Mouse (Mus musculus) left cerebral cortex, adult 18-20 months (tissue): ENCODE measurements around the gene Cacnb4. TPM values are rescaled to one million over a fixed set of nuclear protein-coding genes. Genes with fewer than 3 reads are reported as not detected.

Source experiments
- DNase-seq, 2 experiments: peaks; one replicate each; pipeline ENCODE4 v3.0.0; 2021 to 2022; ENCODE audit warnings: low spot score in 2 of 2, mixed read lengths in 1 of 2
- total RNA-seq, 2 experiments: library from RNA; stranded (reverse); gene quantifications; 2 replicates each; pipeline ENCODE4 v1.2.3; 2021

The Cacnb4 gene
- total RNA-seq, 2 experiments from 2014 or later, result 159 to 162 TPM

DNA sequence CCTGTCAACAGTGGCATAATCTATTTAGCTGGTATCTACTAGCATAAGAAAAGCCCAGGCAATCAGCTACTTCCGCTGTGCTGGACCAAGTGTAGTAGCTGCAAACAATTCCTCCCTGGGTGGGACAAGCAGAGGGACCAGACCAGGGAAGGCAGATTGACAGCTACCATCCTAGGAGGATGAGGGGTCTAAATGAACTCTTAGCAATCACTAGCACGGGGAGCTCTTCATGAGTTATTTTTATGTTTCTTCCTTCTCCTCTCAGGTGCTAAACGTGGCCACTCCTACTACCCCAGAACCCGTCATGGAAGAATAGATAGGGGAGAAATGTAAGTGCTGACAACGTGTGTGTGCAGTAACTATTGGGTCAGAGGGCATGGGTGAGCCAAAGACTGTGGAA, 105.8 kb downstream of the Cacnb4 start:
- no peak for DNase-seq

DNA sequence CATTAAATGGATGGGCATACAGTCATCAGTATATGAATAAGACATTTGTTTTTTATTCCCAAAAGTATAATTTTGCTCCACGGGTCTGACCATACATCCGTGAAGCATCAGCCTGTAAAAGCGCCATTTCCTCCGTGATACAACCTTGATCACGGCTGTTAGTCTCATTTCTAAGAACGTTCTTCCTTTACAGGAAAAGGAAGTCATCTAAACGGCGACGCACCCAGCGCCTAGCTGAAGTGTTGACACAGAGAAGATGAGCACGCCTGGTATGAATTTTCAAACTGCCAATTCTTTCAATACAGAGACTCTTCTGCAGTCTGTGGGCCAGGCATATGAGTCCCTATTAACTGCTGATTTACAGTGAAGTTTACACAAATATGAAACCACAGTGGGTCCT, 106.5 kb downstream of the Cacnb4 start:
- no peak for DNase-seq

DNA sequence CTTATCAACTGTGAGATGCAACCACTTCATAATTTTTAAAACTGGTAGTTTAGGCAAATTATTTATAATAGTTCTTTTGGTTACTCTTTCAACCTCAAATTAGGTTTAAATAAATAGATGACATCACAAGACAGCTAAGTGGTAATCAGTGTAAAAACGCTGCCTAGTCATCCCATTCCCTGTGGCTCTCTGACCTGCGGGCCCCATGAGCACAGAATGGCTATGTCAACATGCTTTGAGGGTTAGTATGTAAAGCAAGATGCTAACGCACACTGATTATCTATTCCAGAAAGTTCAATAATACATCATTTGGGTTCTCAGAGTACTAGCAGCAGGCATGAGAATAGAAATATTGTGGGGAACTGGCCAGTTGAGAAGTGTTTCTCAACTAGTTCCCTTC, 108.5 kb downstream of the Cacnb4 start:
- DNase-seq, result no peak

DNA sequence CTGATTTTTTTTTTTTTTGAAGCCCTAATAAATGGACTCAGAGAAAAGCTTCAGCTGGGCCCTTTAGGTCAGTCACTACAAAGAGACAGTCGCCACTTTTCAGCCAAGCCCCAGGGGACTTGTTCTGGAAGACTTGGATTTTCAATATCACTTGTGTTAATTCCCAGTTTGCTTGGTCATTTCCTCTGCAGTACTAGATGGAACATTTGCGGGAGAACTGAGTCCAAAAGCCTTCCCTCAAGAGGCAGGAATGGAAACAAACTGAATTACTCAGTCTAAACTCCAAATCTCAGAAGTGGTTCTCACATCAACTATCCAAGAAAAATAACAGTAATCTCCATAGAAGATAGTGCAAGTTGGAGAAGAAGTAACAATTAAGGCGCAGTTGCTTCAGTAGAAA, 109.2 kb downstream of the Cacnb4 start:
- DNase-seq, result no peak

DNA sequence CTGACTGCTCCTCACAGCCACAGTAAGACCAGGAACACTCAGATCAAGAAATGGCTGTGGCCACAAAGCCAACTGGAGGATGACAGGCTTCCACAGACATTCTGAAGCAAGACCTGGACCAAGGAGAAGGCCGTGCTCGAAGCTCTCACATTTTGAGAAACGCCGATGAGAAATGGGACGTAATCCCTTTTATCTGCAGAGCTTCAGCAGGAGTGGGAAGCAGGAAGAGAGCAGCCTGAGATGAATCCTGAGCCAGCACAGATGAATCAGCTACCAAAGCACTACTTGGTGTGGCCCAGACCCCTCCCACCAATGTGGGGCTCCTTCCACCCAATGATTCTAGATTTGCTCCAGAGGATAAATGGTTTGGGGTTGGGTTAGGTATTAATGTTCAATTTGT, 113.4 kb downstream of the Cacnb4 start:
- DNase-seq, result no peak

DNA sequence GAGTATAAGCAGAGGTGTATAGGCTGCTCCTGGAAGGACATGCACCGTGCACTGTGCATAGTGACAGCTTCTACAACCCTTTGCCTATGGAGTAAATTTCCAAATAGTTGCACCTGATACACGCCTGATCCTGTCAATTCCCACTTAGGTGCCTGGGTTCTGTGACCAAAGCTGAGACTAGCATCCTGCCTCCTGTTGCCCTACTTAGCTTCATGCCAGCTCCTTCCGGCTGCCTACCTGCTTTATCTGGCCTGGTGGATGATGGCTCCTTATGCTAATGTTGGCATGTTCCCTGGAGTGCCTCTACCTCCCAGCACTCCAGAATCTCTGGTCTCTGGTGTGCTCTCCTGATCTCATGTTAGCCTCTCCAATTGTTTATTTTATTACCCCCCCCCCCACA, 114.3 kb downstream of the Cacnb4 start:
- no peak for DNase-seq

DNA sequence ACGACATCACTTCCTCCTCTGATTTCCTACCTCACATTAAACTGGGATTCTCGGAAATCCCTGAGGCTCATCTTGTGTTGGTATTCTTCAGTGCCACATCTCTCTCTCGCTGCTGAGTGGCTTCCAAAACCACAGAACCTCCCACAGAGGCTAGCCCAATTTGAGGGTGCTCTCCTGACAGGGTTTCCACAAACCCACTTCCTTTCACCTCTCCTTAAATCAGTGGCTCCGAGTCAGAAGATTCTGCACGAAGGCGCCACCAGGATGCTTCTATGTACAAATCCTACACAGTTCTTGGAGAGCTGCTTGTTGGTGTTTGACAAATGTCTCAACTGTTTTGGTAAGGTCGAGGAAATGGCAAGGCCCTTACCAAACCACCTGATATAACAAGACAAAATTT, 115.5 kb downstream of the Cacnb4 start:
- DNase-seq, result no peak

DNA sequence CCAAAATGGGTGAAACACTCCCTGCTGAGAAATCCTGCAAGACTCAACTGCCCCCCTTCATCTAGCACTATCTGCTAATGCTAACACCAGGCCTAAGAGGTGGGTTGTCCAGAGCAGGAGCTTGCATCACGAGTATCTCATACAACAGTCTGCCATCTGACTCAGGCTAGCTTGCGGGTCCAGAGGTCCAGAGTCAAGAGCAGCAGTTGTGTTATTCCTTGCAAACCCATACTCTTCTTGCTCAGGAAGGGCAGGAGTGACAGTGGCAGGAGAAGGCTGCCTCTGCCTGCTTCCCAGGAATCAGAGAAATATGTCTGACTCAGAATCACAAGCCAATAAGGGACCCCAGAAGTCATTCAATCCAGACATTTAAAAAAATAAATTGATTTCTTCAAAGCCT, 116.4 kb downstream of the Cacnb4 start:
- DNase-seq, result no peak

DNA sequence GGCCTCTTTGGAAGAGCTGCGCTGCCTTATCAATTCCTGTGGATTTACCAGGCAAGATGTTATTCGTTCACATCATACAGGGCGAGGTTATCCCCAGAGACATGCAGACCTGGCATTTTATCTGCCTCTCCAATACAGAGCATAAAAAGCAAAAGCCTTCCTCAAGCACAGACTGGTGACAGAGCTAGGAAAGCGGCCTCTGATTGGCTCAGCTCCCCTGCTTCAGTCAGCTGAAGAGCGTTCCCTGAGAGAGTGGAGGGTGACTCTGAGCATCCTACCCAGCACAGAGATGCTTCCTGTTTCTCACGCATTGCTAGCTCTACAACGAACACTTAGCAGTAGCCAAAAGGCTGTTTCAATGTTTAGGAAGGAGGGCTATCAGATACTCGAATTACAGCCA, 118.2 kb downstream of the Cacnb4 start:
- DNase-seq, result peak; percentile 50 to 73

DNA sequence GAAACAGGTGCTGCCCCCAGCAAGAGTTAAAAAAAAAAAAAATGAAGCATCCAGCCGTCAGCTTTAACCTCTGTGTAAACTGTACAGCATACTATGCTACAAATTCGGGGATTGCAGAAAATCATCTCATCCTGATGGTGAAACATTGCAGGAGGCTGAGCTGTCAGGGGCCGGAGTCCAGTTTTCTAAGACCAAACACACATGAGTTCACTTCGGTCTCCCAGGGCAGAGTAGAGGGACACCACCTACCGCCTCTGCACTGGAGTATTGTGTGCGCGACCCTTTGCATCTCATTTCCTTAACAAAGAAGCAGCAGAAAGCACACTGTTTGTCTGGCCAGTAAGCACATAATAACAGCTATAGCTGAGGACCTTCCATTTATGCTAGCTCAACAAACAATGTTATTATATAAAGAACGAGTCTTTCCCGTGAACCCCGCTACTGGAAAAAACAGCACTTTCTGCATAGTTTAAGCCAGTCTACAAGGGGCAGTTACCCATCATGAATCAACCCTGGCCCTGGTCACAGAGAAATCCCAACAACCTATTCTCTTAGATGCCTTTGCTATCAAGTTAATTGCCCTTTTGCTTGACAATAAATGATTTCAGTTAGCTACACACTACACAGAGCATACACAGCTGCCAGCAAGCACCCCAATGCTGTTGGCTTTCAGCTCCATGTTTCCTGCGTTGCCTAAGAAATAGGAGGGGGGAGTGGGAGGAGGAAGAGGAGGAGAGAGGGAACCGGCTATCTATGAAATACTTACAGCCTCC, 118.9 kb downstream of the Cacnb4 start:
- no peak for DNase-seq

DNA sequence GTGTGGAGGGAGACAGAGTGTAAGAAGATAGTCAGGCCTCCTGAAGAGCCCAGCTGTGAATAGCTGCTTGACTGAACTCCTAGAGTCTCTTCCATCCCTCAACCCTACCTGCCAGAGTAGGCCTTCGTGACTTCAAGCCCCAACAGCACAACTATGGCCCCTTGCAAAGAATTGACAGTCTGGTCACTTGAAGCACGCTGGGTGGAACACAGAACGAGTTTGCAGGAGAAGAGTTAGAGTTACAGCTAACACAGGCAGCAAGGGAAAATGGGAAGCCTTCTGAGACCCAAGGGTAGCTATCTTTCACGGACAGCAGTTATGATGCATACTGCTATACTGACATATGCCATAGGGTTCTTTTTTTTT, 119.7 kb downstream of the Cacnb4 start:
- no peak for DNase-seq

DNA sequence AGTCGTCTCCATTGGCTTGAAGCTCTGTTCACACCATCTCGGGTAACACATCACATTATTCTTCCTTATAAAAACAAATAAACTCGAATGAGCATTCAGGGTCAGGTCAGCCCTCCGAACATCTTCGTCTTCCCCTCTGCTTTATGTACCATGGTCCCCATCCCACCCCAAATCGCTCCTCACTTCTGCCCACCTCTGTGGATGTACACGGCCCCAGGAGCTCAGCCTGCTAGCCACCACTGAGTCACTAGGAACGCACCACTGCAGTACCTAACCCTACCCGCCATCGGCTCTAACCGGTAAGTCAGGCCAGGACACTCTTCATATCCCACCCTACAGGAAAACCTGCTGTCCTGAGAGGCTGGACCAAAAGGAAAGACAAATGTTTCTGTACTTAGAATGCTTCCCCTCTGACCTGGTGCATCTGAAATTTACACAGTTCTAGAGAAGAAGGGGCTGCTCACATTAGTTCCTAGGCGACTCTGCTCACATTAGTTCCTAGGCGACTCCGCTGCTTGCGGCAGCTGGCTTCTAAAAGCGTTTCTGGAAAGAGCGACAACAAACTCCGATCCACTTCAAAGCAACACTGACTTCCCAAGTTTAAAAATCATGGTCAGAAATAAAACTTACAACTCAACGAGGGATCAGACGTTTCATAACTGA, 120.2 kb downstream of the Cacnb4 start:
- DNase-seq, result no peak

DNA sequence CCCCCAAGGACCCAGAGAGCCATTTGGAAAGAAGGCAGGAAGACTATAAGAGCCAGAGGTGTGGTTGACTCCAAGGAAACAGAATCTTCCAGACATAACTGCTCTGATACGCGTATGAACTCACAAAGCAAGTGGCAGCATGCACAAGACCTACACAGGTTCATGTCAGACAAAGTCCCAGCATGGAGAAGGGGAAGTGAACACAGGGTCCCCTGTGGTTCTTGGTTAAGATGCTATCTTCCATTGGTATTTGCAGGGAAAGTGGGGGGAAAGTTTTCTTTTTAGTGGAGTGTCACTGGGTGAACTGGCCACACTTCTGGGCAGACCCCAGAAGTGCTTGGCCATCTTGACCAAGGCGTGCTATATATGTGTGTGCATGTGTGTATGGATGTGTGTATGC, 128.2 kb downstream of the Cacnb4 start:
- no peak for DNase-seq

DNA sequence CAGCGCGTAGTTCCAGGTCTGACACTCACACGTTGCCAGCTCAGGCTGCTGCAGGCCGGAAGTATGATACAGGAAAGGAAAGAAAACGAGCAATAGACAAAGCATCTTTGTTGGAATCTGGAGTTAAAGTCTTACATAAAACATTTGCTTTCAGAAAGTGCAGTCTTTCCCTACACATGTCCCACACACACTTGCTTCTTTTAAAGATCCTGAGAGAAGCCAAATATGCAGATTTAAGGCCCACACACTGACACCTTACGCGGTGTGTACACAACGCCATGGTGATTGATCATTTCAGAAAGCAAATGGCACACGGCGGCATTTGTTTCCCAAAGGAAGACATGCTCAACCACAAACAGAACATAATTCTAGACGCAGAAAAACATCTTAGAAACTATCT, 129.3 kb downstream of the Cacnb4 start:
- no peak for DNase-seq

DNA sequence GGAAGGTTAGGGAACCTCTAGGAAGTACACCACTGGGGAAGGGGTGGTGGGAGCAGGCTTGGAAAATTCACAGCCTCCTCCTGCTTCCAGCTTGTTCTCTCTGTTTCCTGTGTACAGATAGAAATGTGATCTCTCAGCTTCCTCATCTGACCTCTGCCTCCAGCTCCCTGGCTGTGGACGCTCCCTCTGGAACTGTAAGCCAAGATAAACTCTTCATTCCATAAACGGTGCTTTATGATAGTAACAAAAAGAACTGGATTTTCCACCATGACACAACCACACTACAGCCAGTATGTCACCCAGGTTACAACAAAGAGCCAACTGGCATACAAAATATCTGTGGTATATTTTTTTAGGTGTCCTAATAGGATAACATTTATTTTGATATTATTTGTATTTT, 132.1 kb downstream of the Cacnb4 start:
- no peak for DNase-seq

DNA sequence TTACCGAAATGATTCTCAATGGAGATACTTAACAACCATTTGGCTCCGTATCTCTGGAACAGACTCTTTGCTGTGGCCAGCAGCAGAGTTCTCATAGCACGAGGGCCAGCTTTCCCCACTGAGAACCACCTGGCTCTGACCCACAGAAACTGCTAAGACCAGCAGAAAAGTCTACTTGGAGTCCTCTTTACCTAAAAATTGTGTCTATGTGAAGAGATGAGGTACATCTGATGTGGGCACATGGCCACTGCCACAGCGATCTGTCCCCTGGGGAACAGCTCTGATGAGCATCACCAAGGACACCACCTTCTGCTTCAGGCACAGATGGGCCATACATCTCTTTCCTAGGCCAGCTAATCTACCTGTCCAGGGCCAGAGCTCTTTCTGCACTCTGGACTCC, 135.6 kb downstream of the Cacnb4 start:
- no peak for DNase-seq

DNA sequence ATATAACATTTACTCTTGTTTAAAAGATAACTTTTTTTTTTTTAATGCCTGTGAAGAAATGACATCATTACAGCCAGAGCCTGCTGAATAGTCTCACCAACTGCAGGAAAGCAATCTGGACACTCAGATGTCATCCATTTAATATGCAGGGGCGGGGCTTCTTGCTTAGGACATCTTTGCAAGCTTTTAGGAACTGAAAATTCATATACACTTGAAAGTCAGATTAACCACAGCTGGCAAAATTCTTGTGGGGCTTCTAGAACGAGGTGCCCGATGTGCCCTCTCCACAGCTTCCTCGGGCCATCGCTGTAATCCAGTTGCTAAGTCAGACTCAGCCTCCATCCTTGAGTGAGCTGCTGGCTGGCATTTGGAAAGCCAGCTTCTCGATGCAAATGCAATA, 137.3 kb downstream of the Cacnb4 start:
- DNase-seq, result no peak

DNA sequence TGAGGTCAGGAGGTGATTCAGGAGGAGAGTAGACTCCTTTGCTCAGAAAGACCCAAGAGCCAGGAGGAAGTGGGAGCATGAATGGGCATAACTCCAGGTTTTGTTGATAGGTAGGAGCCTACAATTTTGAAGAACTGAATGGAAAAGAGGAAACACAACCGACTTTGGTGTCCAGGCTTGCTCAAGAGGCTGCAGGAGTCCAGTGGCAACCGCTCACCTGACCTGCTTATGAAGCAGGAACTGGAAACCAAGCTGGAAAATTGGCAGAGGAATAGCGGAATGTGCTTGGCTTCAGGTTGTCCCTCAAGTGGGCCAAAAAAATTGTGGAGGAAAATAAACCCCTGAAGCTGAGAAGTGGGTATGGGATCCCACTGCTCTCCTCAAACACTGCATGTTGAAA, 139.0 kb downstream of the Cacnb4 start:
- DNase-seq, result no peak

DNA sequence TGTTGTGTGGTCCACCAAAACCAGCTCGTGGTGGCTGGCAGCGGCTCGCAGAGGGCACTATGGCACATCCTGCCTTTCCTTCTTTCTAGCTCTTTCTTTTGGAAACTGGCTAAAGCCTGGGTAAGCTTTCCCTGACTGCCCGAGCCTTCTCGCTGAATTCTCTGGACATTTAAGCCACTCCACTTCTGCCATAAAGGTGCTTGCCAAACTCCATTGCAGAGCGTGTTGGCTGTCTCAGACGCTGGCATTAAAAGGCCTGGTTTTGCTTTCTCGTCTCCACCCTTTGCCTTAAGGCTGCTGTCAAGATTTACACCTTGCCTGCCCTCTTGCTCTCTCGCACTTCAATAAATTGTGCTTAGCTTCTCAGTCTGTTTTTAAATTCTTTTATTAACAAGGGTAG, 139.5 kb downstream of the Cacnb4 start:
- no peak for DNase-seq

DNA sequence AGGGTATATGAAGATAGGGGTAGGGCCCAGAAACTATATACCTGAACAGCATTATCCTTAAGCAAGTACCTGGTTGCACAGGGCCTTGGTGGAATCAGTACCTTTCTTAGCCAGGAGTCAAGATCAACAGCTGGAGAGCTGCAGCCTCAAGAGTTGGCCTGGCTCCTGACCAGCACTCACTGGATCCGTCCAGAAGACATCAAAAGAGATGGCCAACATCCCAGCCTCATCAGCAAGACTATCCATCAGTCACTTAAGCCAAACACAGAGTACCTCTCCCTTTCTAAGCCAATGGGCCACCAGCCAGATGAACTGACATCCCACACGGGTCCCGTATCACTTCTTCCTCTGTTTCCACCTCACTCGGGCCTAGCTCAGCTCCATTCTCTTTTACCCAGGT, 140.1 kb downstream of the Cacnb4 start:
- DNase-seq, result no peak

DNA sequence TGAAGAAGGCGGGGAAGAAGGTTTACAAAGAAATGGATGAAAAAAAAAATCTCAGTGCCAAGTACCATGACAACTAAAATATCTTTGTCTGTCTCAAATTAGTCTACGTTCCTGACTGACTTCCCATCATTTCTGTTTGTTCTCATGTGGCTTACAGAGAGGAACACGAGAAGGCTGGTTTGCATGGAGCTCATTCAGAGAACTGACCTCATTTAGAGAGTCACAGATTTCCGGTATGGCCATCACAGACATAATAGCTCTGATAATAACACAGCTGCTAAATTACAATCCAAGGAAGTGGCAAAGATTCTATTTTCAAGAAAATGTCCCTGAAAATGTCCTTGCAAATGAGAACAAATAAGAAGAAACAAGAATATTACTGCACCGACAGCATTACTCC, 142.9 kb downstream of the Cacnb4 start:
- no peak for DNase-seq

DNA sequence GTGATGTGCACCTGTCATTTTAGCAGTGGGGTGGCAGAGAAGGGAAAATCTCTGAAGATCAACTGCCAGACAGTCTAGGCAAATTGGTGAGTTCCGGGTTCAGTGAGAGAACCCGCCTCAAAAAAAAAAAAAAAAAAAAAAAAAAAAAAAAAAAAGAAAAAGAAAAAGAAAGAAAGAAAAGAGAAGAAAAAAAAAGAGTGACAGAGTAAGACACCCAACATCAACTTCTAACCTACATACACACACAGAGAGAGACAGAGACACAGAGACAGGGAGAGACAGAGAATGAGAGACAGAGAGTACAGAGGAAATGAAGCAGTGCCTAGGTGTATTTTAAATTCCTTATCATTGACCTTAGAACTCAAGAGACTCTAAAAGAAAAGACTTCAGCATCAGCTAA, 146.1 kb downstream of the Cacnb4 start:
- DNase-seq, result no peak

DNA sequence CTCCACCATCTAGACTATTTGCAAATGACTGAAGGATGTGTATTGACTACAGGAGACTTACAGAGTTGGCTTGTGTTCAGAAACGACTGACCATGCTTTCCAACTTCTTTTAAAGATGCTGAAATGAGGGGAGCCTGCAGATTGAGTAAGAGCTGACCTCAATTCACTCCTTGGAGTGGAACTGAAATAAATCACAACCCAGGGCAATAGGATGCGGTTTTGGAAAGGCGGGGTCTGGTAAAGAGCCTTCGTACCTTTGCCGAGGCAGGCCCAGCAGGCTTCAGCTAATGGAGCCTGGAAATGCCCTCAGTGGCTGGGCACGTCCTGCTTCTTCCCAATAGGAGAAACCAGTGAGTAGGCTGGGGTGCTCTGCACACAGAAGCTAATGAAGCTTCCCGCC, 147.4 kb downstream of the Cacnb4 start:
- DNase-seq, result no peak
